Mouse (Mus musculus) urinary bladder, postnatal 36 days (tissue): ENCODE measurements around the gene Ceacam2.
"Not testable (repeated sequence)": the region's sequence is repeated elsewhere in the genome, so short reads cannot be mapped to it uniquely, and the experiment has no call there.

Experiments used
- DNase-seq, 2 experiments: peaks; one replicate each; pipeline ENCODE4 v3.0.0; 2022; ENCODE audit warnings: low spot score in 2 of 2, mixed read lengths in 1 of 2

Gene Ceacam2

DNA sequence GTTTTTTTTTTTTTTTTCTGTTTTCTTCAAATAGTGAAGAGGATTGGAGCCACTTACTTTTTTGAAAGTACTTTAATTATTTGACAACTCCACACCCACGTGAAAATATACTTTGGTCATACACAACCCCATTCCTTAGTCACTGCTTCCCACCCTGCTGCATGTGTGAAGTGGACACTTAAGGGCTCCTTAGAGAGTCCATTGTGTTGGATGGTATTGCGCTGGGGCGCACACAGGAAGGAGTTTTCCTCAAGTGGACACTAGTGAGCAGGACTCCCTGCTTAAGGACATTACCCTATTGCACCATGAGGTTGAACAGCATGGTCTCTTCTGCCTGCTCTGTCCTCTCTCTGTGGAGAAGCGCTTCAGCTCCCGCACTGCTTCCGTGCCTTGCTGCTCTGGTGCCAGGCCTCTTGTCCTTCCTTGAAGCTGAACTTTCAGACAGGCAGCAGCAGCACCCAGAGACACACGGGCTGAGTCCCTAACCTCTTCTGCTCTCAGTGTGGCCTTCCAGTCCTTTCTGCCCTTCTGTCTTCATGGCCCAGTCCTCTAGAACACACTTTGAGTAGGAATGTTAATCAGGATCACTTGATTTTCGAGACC is 56.4 kb downstream of the Ceacam2 start:
- no peak for DNase-seq

DNA sequence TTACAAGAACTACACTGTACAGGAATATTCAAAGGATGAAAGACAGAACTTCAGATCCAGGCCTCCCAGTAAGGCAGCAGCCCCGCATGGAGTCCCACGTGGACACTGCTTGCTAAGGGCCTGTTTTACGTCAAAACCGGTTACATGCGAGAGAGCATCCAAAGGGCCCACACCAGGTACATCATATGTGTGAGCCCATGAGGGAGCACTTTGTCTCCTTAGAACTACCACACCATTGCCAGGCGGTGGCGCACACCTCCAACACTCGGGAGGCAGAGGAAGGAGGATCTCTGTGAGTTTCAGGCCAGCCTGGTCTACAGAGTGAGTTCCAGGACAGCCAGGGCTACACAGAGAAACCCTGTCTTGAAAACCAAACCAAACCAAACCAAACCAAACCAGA is 58.9 kb downstream of the Ceacam2 start:
- DNase-seq: not testable (repeated sequence)

DNA sequence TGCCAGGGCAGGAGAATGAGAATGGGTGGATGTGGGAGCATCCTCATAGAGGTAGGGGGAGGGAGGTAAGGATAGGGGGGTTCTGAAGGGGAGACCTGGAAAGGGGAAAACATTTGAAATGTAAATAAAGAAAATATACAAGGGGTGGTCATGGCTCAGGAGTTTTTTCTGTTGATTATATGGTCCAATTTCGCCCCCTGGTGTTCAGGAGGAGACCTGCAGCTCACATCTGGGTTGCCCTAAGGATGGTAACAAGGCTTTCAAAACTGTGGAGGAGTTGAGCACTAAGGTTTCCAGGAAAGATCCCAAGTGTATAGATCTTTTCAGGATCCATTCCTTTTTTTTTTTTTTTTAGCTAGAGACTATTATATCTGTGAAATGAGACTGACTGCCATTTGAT is 60.2 kb downstream of the Ceacam2 start:
- DNase-seq: peak; percentile 30 to 40

DNA sequence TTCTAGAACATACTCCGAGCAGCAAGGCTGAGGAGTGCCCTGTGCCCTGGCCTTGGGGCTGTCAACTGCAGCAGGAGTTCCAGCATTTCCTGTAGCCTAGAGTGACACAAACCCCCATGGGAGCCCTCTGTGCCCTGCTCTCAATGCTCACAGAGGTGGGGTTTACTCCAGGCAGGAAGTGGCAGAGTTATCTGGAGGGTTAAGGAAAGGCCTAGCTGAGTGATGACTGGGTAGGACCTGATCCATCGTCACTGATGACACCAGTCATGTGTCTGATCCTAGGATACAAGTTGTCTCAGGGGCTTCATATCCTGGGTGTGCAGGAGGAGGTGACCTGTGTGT is 61.9 kb downstream of the Ceacam2 start:
- not testable (repeated sequence) for DNase-seq

DNA sequence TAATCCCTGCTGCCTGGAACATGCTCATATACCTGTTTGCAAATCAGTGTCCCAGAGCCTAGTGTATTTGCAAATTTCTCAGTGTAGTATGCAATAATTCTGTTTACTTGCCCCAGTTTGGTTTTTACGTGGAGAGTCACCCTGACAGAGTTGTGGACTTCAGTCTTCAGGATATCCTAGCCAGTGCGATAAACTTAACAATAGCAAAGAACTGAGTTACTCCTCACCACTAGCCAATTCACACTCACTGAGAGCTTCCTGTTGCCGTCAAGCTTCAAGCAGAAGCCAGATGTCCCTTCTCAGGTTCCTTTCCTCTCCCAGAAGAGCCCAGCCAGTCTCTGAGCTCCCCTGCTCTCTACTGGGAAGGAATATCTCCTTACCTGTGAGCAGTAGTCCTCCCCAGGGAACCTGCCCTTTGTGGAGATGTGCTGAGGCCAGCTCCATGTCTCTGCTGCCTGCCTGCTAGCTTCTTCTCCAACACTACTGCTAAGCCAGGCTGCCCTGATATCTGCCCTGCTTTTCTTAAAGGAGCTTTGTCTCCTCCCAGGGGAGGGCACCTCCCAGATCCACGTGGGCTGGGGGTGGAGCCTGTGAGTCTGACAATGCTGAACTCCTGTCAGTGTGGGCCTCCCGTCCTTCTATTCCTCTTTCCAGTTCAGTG is 62.4 kb downstream of the Ceacam2 start, which contains the start of gene Ceacam1:
TSS of gene Ceacam1 (minus strand) at position 513 of the 661 bp plus-strand sequence.
- DNase-seq: peak; percentile 15 to 52

DNA sequence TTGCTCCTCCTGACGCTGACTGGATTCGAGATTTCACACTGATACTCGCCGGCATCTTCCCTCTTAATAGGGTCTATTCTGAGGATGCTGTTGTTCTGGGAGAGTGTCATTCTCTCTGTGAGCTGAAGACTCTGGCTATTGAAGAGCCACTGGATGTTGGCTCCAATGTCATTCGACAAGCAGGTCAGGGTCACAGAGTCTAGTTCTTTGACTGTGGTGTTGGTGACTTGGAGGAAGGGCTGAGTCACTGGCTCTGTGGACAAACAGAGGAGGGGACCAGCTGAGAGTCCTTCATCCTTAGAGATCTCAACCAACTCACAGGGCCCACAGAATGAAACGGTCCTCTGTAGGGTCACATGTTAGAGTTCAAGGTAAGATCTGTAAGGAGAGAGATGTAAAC is 67.8 kb downstream of the Ceacam2 start:
- DNase-seq: not testable (repeated sequence)
